Mouse (Mus musculus) megakaryocyte-erythroid progenitor cell, adult 5 weeks (primary cell): ENCODE measurements around the gene Rps6ka5. TPM values are rescaled to one million over a fixed set of nuclear protein-coding genes. Genes with fewer than 3 reads are reported as not detected.

Source experiments
- polyA plus RNA-seq: library from polyadenylated mRNA; stranded (reverse); fragments of >175 nt; gene quantifications from 2 replicates; pipeline ENCODE4 v1.2.3, GENCODE M21; 2012

Gene Rps6ka5
- polyA plus RNA-seq, result 5.9 and 6.5 TPM in 2 replicates

DNA sequence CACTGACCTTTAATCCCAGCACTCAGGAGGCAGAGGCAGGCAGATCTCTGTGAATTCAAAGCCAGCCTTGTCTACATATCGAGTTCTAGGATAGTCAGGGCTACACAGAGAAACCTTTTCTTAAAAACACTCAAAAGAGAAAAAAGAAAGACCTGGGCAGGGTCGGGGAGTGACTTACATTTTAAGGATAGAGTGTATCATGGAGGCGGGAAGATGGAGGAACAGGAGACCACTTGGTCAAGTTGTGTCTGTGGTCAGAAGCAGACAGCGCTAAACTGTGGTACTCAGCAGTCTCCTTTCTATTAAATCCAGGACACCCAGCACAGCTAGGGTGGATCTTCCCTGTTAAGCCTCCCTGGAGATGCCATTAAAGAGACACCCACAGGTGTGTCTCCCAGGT, at the start of gene Rps6ka5:
Rps6ka5 (minus strand) TSS at position 333 of the 400 bp plus-strand sequence.

DNA sequence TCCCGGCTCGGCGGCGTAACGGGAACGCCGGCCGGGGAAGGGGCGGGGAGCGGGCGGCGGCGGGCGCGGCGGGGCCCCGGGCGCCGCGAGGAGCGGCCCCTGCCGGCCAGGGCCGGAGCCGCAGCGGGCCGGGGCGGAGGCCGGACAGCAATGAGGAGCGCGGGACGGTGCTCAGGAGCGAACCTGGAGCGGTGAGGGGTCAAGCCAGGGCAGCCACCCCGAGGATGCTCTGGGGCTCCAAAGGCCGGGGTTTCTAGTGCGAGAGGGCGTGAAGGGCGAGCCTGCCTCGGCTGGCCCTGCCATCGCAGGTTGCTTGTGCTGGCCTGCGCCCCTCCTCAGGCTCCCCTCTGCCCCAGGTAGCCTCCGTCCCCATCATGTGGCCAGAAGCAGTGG, 206.0 kb downstream of the Rps6ka5 start, which contains the start of gene Ttc7b:
Ttc7b (minus strand) TSS at position 33 of the 393 bp plus-strand sequence.

Other genes starting within 250 kb of the Rps6ka5 start
- 51.7 and 52.1 TPM in 2 replicates for gene Ttc7b, start 206.2 kb downstream of the Rps6ka5 start, polyA plus RNA-seq
- 6.8 and 8.8 TPM in 2 replicates for gene Dglucy, start 52.1 kb upstream of the Rps6ka5 start, polyA plus RNA-seq
- 0.32 and 0.44 TPM in 2 replicates for gene Gpr68, start 181.2 kb upstream of the Rps6ka5 start, polyA plus RNA-seq